In genomic region chr17:26939973-26940300, GRCm38 (mm10) we compare ENCODE assay signal across 8 mouse cellular contexts. TPM values are rescaled to one million over a fixed set of nuclear protein-coding genes. Genes with fewer than 3 reads are reported as not detected.
DNase-seq lines count a peak whose midpoint lies in the region; ATAC-seq and TF ChIP-seq lines count a peak whose summit lies in the region.

No protein-coding gene starts in this region.

- peak overlapping the region; percentile 84 for H3K4me2 ChIP-seq in embryonic facial prominence, embryonic 11.5 days (ENCODE audit: low read depth, low read length)
- H3K4me2 ChIP-seq in hindbrain, postnatal 0 days (ENCODE audit: low read depth, low read length): peak overlapping the region; percentile 97
- peak overlapping the region; percentile 97 for H3K4me2 ChIP-seq in midbrain, postnatal 0 days (ENCODE audit: low read depth, low read length, poor library complexity, severe bottlenecking)

- TF ChIP-seq CTCF in layer of hippocampus, adult 2 months (conservative IDR thresholded peaks at IDR 0.05): no peak
- TF ChIP-seq CTCF in hindbrain, postnatal 0 days (IDR thresholded peaks at IDR 0.05; ENCODE audit: low read depth): 0 out of 2 replicates have a peak, but pooled peaks have one; percentile 37
- no peak for TF ChIP-seq CTCF in midbrain, postnatal 0 days (IDR thresholded peaks at IDR 0.05)

- DNase-seq in layer of hippocampus, adult 2 months (ENCODE audit: low spot score in 2 of 2): no peak
- no peak for DNase-seq in layer of hippocampus, adult 9-10 months (ENCODE audit: low spot score)
- DNase-seq in embryonic facial prominence, embryonic 11.5 days (ENCODE audit: low spot score): no peak
- no peak for DNase-seq in hindbrain, postnatal 0 days (ENCODE audit: low spot score)
- DNase-seq in midbrain, postnatal 0 days (ENCODE audit: low spot score): no peak
- DNase-seq in adrenal gland, postnatal 14 days: no peak
- DNase-seq in adrenal gland, postnatal 36 days: no peak
- DNase-seq in adrenal gland, postnatal 25 days: no peak

- peak overlapping the region; percentile 61 for H3K4me3 ChIP-seq in layer of hippocampus, adult 2 months
- peak overlapping the region; percentile 60 for H3K4me3 ChIP-seq in embryonic facial prominence, embryonic 11.5 days (ENCODE audit: low read depth, low read length)
- H3K4me3 ChIP-seq in hindbrain, postnatal 0 days (ENCODE audit: low read length): peak overlapping the region; percentile 65
- peak overlapping the region; percentile 59 for H3K4me3 ChIP-seq in midbrain, postnatal 0 days (ENCODE audit: low read depth, low read length)

- H3K27me3 ChIP-seq in embryonic facial prominence, embryonic 11.5 days (ENCODE audit: control insufficient read depth, insufficient read depth, low read length): no peaks in the 10 kb centered on the region
- H3K27me3 ChIP-seq in hindbrain, postnatal 0 days (ENCODE audit: insufficient read depth, low read length): no peaks in the 10 kb centered on the region
- no peaks in the 10 kb centered on the region for H3K27me3 ChIP-seq in midbrain, postnatal 0 days (ENCODE audit: insufficient read depth, low read length)

- H3K36me3 ChIP-seq in embryonic facial prominence, embryonic 11.5 days (replicated peaks; ENCODE audit: control insufficient read depth, insufficient read depth, low read depth, low read length): no peaks in the 10 kb centered on the region
- H3K36me3 ChIP-seq in hindbrain, postnatal 0 days (ENCODE audit: insufficient read depth, low read length): peaks cover 4% of the 10 kb centered on the region; the same call in 1 of the 2 replicates
- peaks cover 17% of the 10 kb centered on the region for H3K36me3 ChIP-seq in midbrain, postnatal 0 days (ENCODE audit: insufficient read depth, low read length)

- WGBS in embryonic facial prominence, embryonic 11.5 days: 2% methylated on average over 3 of the region's 3 CpGs
- WGBS in hindbrain, postnatal 0 days: 4% methylated on average over 3 of the region's 3 CpGs
- WGBS in midbrain, postnatal 0 days: 3% methylated on average over 3 of the region's 3 CpGs

- no peaks in the 10 kb centered on the region for H3K9me3 ChIP-seq in embryonic facial prominence, embryonic 11.5 days (replicated peaks; ENCODE audit: control insufficient read depth, low read length)
- no peaks in the 10 kb centered on the region for H3K9me3 ChIP-seq in hindbrain, postnatal 0 days (ENCODE audit: low read length)
- H3K9me3 ChIP-seq in midbrain, postnatal 0 days (ENCODE audit: low read length): no peaks in the 10 kb centered on the region

- ATAC-seq in embryonic facial prominence, embryonic 11.5 days (replicated peaks; ENCODE audit: insufficient number of reproducible peaks, low FRiP score, low TSS enrichment, low read depth): no peak; the same call in 1 of the 2 replicates
- ATAC-seq in hindbrain, postnatal 0 days: no peak
- no peak for ATAC-seq in midbrain, postnatal 0 days (ENCODE audit: low FRiP score)

- H3K4me1 ChIP-seq in embryonic facial prominence, embryonic 11.5 days (ENCODE audit: control insufficient read depth, insufficient read depth, low read length): peaks cover 9% of the 10 kb centered on the region
- 0 out of 2 replicates have a peak, but pooled peaks cover 20% of the 10 kb centered on the region for H3K4me1 ChIP-seq in hindbrain, postnatal 0 days (ENCODE audit: insufficient read depth, low read length)
- H3K4me1 ChIP-seq in midbrain, postnatal 0 days (ENCODE audit: insufficient read depth, low read length): peaks cover 20% of the 10 kb centered on the region; the same call in 1 of the 2 replicates

- peak overlapping the region; percentile 99 for H3K27ac ChIP-seq in layer of hippocampus, adult 2 months
- peak overlapping the region; percentile 77 for H3K27ac ChIP-seq in embryonic facial prominence, embryonic 11.5 days (replicated peaks; ENCODE audit: low read depth, low read length)
- peak overlapping the region; percentile 89 for H3K27ac ChIP-seq in hindbrain, postnatal 0 days
- peak overlapping the region; percentile 91 for H3K27ac ChIP-seq in midbrain, postnatal 0 days (ENCODE audit: low read depth, low read length)

- H3K9ac ChIP-seq in embryonic facial prominence, embryonic 11.5 days (replicated peaks; ENCODE audit: low read length): peak overlapping the region; percentile 72
- peak overlapping the region; percentile 57 for H3K9ac ChIP-seq in hindbrain, postnatal 0 days (replicated peaks; ENCODE audit: low read length)
- H3K9ac ChIP-seq in midbrain, postnatal 0 days (replicated peaks; ENCODE audit: low read length, poor library complexity, severe bottlenecking): peak overlapping the region; percentile 68

RNA-seq across cellular contexts. Expression of gene Cuta, which starts 0.6 kb away (rescaled TPM):
- 10 to 100 TPM; 91.3 to 95.8 TPM for total RNA-seq in layer of hippocampus, adult 2 months (2021)
- polyA plus RNA-seq in embryonic facial prominence, embryonic 11.5 days (2014; fragmentation: Nextera tagmentation; extraction: Ambion mirVana): 153 and 163 TPM in 2 replicates
- 59.0 and 63.8 TPM in 2 replicates for total RNA-seq in hindbrain, postnatal 0 days (2014; rRNA removed)
- polyA plus RNA-seq in hindbrain, postnatal 0 days (2015; fragmentation: Nextera tagmentation; extraction: Ambion mirVana): 149 and 152 TPM in 2 replicates
- 49.6 and 55.6 TPM in 2 replicates for total RNA-seq in midbrain, postnatal 0 days (2014; rRNA removed)
- polyA plus RNA-seq in midbrain, postnatal 0 days (2015; fragmentation: Nextera tagmentation; extraction: Ambion mirVana): 136 and 143 TPM in 2 replicates
- total RNA-seq in adrenal gland, postnatal 14 days (2021): 118 and 132 TPM in 2 replicates
- total RNA-seq in adrenal gland, postnatal 36 days (2021): 100 to 1,000 TPM; 129 to 165 TPM
- total RNA-seq in adrenal gland, postnatal 25 days (2021): 150 and 153 TPM in 2 replicates

RNA-seq across cellular contexts. Expression of gene Syngap1, which starts 1.1 kb away (rescaled TPM):
- 100 to 1,000 TPM; 463 to 497 TPM for total RNA-seq in layer of hippocampus, adult 2 months (2021)
- 2.3 and 2.8 TPM in 2 replicates for polyA plus RNA-seq in embryonic facial prominence, embryonic 11.5 days (2014; fragmentation: Nextera tagmentation; extraction: Ambion mirVana)
- 53.4 and 74.2 TPM in 2 replicates for total RNA-seq in hindbrain, postnatal 0 days (2014; rRNA removed)
- polyA plus RNA-seq in hindbrain, postnatal 0 days (2015; fragmentation: Nextera tagmentation; extraction: Ambion mirVana): 4.4 and 5.3 TPM in 2 replicates
- total RNA-seq in midbrain, postnatal 0 days (2014; rRNA removed): 77.0 and 90.3 TPM in 2 replicates
- 3.6 and 6.1 TPM in 2 replicates for polyA plus RNA-seq in midbrain, postnatal 0 days (2015; fragmentation: Nextera tagmentation; extraction: Ambion mirVana)
- 16.0 and 17.3 TPM in 2 replicates for total RNA-seq in adrenal gland, postnatal 14 days (2021)
- total RNA-seq in adrenal gland, postnatal 36 days (2021): 10 to 100 TPM; 11.4 to 18.6 TPM
- total RNA-seq in adrenal gland, postnatal 25 days (2021): 25.9 and 26.7 TPM in 2 replicates

RNA-seq across cellular contexts. Expression of gene Phf1, which starts 7.1 kb away (rescaled TPM):
- total RNA-seq in layer of hippocampus, adult 2 months (2021): 10 to 100 TPM; 31.4 to 33.9 TPM
- polyA plus RNA-seq in embryonic facial prominence, embryonic 11.5 days (2014; fragmentation: Nextera tagmentation; extraction: Ambion mirVana): 3.7 TPM in 2 replicates
- total RNA-seq in hindbrain, postnatal 0 days (2014; rRNA removed): 45.7 and 49.5 TPM in 2 replicates
- 30.0 and 30.8 TPM in 2 replicates for polyA plus RNA-seq in hindbrain, postnatal 0 days (2015; fragmentation: Nextera tagmentation; extraction: Ambion mirVana)
- 48.7 and 53.5 TPM in 2 replicates for total RNA-seq in midbrain, postnatal 0 days (2014; rRNA removed)
- polyA plus RNA-seq in midbrain, postnatal 0 days (2015; fragmentation: Nextera tagmentation; extraction: Ambion mirVana): 32.8 and 35.8 TPM in 2 replicates
- 19.9 and 25.3 TPM in 2 replicates for total RNA-seq in adrenal gland, postnatal 14 days (2021)
- total RNA-seq in adrenal gland, postnatal 36 days (2021): 10 to 100 TPM; 34.2 to 37.9 TPM
- 29.8 and 44.1 TPM in 2 replicates for total RNA-seq in adrenal gland, postnatal 25 days (2021)

RNA-seq across cellular contexts. Expression of gene Kifc5b, which starts 23.0 kb away (rescaled TPM):
- 1 to 10 TPM; 2.8 to 3.3 TPM for total RNA-seq in layer of hippocampus, adult 2 months (2021)
- polyA plus RNA-seq in embryonic facial prominence, embryonic 11.5 days (2014; fragmentation: Nextera tagmentation; extraction: Ambion mirVana): 3.9 and 5.6 TPM in 2 replicates
- 1.6 and 4.7 TPM in 2 replicates for total RNA-seq in hindbrain, postnatal 0 days (2014; rRNA removed)
- 3.2 TPM in 2 replicates for polyA plus RNA-seq in hindbrain, postnatal 0 days (2015; fragmentation: Nextera tagmentation; extraction: Ambion mirVana)
- 1.9 and 4.7 TPM in 2 replicates for total RNA-seq in midbrain, postnatal 0 days (2014; rRNA removed)
- polyA plus RNA-seq in midbrain, postnatal 0 days (2015; fragmentation: Nextera tagmentation; extraction: Ambion mirVana): 1.6 and 1.9 TPM in 2 replicates
- 5.0 and 5.2 TPM in 2 replicates for total RNA-seq in adrenal gland, postnatal 14 days (2021)
- 1 to 10 TPM; 1.7 to 1.9 TPM for total RNA-seq in adrenal gland, postnatal 36 days (2021)
- 3.5 and 4.0 TPM in 2 replicates for total RNA-seq in adrenal gland, postnatal 25 days (2021)

RNA-seq across cellular contexts. Expression of gene Zbtb9, which starts 33.0 kb away (rescaled TPM):
- total RNA-seq in layer of hippocampus, adult 2 months (2021): 10 to 100 TPM; 14.8 to 15.7 TPM
- polyA plus RNA-seq in embryonic facial prominence, embryonic 11.5 days (2014; fragmentation: Nextera tagmentation; extraction: Ambion mirVana): 10.1 and 11.9 TPM in 2 replicates
- total RNA-seq in hindbrain, postnatal 0 days (2014; rRNA removed): 21.4 and 22.7 TPM in 2 replicates
- polyA plus RNA-seq in hindbrain, postnatal 0 days (2015; fragmentation: Nextera tagmentation; extraction: Ambion mirVana): 6.6 and 7.8 TPM in 2 replicates
- total RNA-seq in midbrain, postnatal 0 days (2014; rRNA removed): 16.1 and 19.4 TPM in 2 replicates
- polyA plus RNA-seq in midbrain, postnatal 0 days (2015; fragmentation: Nextera tagmentation; extraction: Ambion mirVana): 6.6 and 6.7 TPM in 2 replicates
- total RNA-seq in adrenal gland, postnatal 14 days (2021): 5.2 and 5.3 TPM in 2 replicates
- 10 to 100 TPM in 1 of 2 experiments, 1 to 10 TPM in 1; 9.9 to 10.5 TPM for total RNA-seq in adrenal gland, postnatal 36 days (2021)
- total RNA-seq in adrenal gland, postnatal 25 days (2021): 5.1 and 8.0 TPM in 2 replicates
